Mouse (Mus musculus) stomach, postnatal 0 days (tissue): ENCODE data around the gene Ank3. TPM values are rescaled to one million over a fixed set of nuclear protein-coding genes. Genes with fewer than 3 reads are reported as not detected.

Experiments used
- ATAC-seq: fragments of 200-750 bp; cut with Nextera tagmentation; 2 replicates; pipeline ENCODE4 v1.8.0; 2017; ENCODE audit not compliant: low FRiP score, low TSS enrichment
- DNase-seq: peaks from one replicate; pipeline ENCODE4 v3.0.0-alpha.2; 2016; ENCODE audit warnings: low spot score
- H3K27ac ChIP-seq: fragments of 300-500 bp; sonication (generic); replicated peaks from 2 replicates; pipeline ENCODE4 v1.5.1; 2014; ENCODE audit warnings: mild to moderate bottlenecking, control low read depth
- H3K27me3 ChIP-seq: fragments of 300-500 bp; sonication (generic); 2 replicates; pipeline ENCODE4 v1.6.1; 2014; ENCODE audit warnings: low read length; ENCODE audit not compliant: control insufficient read depth, insufficient read depth
- H3K36me3 ChIP-seq: fragments of 300-500 bp; sonication (generic); 2 replicates; pipeline ENCODE4 v1.6.1; 2014; ENCODE audit warnings: low read length, mixed read lengths; ENCODE audit not compliant: control insufficient read depth, insufficient read depth
- H3K4me1 ChIP-seq: fragments of 300-500 bp; sonication (generic); replicated peaks from 2 replicates; pipeline ENCODE4 v1.6.1; 2014; ENCODE audit warnings: antibody characterized with exemption; ENCODE audit not compliant: control insufficient read depth, insufficient read depth
- H3K4me2 ChIP-seq: fragments of 300-500 bp; sonication (generic); replicated peaks from 2 replicates; pipeline ENCODE4 v1.6.1; 2014; ENCODE audit warnings: low read depth, mild to moderate bottlenecking, control low read depth, moderate library complexity
- H3K4me3 ChIP-seq: fragments of 300-500 bp; sonication (generic); 2 replicates; pipeline ENCODE4 v1.5.1; 2014; ENCODE audit warnings: low read depth, low read length, control low read depth
- H3K9ac ChIP-seq: fragments of 300-500 bp; sonication (generic); 2 replicates; pipeline ENCODE4 v1.6.1; 2014; ENCODE audit warnings: mild to moderate bottlenecking, low read length, control low read depth, mixed read lengths
- H3K9me3 ChIP-seq: fragments of 300-500 bp; sonication (generic); 2 replicates; pipeline ENCODE4 v1.6.1; 2016; ENCODE audit warnings: low read length; ENCODE audit not compliant: control insufficient read depth
- CTCF ChIP-seq: IDR thresholded peaks from 2 replicates; pipeline ENCODE4 v1.5.1; 2016; ENCODE audit warnings: antibody characterized with exemption, low read depth, mild to moderate bottlenecking, moderate library complexity
- EP300 ChIP-seq: optimal IDR thresholded peaks from 2 replicates; pipeline ENCODE3; 2016; ENCODE audit warnings: antibody characterized with exemption
- WGBS: fragments of 180-500 bp; shearing (Covaris S2); extraction: QIAGEN DNeasy Blood & Tissue Kit; methylation state at CpG from one replicate; pipeline ENCODE4 v1.1.7; 2014; 5-methylcytosine and 5-hydroxymethylcytosine counted together
- polyA plus RNA-seq: library from polyadenylated mRNA; unstranded; fragments of >200 nt; fragmentation: Nextera tagmentation; extraction: Ambion mirVana; gene quantifications from 2 replicates; pipeline ENCODE4 v1.2.1, GENCODE M21; 2015

Gene Ank3
- polyA plus RNA-seq, 1 experiment from 2014 or later = 16.0 TPM

- no peaks in the 10 kb centered on the region for H3K36me3 ChIP-seq
- 84% methylated on average over 9 of the region's 9 CpGs for WGBS
- no peak for DNase-seq
Measured at GRCm38 (mm10) chr10:69645929-69646328, 247.4 kb downstream of the Ank3 start.

DNA sequence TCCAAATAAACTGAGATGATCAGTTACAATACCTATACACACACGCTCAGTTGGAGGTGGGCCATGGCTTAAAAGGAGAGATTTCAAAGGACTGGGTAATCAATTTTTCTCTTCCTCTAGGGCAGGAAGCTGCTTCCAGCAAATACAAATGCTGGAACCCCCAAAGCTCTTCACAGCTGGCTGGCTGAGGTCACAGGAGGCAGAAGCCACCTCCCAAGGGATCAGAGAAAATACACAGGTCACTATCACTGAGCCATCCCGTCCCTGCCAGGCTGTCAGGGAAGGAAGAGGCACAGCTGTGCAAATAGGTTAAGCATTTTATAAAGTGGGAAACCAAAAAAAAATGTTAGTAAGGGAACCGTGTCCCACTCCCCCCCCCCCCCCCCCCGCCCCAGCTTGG, 251.5 kb downstream of the Ank3 start:
- WGBS = 45% methylated on average over 4 of the region's 4 CpGs

More at GRCm38 (mm10) chr10:69645929-69646328, 247.4 kb downstream of the Ank3 start:
- H3K9me3 ChIP-seq = no peaks in the 10 kb centered on the region
- no peak overlapping the region for H3K4me2 ChIP-seq
- TF ChIP-seq EP300 = no peak
- TF ChIP-seq CTCF = no peak
- no peak overlapping the region for H3K4me3 ChIP-seq
- H3K4me1 ChIP-seq = no peaks in the 10 kb centered on the region
- H3K27me3 ChIP-seq = no peaks in the 10 kb centered on the region
- ATAC-seq = no peak
- no peak overlapping the region for H3K27ac ChIP-seq
- H3K9ac ChIP-seq = no peak overlapping the region

DNA sequence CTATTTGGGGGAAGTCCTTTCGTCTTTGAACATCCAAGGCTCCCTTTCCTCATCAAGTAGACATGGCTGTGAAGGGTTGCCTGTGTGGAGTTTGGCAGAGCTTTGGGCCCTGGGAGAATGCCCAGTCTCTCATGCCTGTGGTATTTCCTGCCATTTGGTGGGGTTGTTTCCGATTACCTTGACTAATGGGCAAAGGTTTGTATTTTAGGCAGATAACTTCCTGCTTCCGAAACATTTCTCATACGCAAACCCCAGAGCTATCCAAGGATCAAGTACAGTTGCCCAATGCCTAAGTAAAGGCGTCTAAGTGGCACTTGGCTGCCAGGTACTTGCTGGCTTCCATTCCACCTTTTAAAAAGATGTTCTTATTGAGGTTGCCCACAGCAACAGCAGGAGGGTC, 254.1 kb downstream of the Ank3 start:
- Histone ChIP-seq H3K27ac (no peak overlapping the region), H3K9ac (no peak overlapping the region), H3K4me2 (no peak overlapping the region), H3K36me3 (no peaks in the 10 kb centered on the region), H3K9me3 (no peaks in the 10 kb centered on the region), H3K4me1 (no peaks in the 10 kb centered on the region), H3K4me3 (no peak overlapping the region), H3K27me3 (no peaks in the 10 kb centered on the region)
- ATAC-seq (no peak), DNase-seq (no peak)
- TF ChIP-seq EP300 = no peak
- TF ChIP-seq CTCF = no peak
- whole genome bisulfite sequencing = 25% methylated on average over 5 of the region's 5 CpGs

More for the DNA sequence above, 251.5 kb downstream of the Ank3 start:
- Histone ChIP-seq H3K27ac (no peak overlapping the region), H3K4me2 (no peak overlapping the region), H3K9ac (no peak overlapping the region), H3K36me3 (no peaks in the 10 kb centered on the region), H3K27me3 (no peaks in the 10 kb centered on the region), H3K4me3 (no peak overlapping the region), H3K9me3 (no peaks in the 10 kb centered on the region), H3K4me1 (no peaks in the 10 kb centered on the region)
- no peak for TF ChIP-seq EP300
- no peak for TF ChIP-seq CTCF
- DNase-seq (no peak), ATAC-seq (no peak)

GRCm38 (mm10) chr10:69653121-69653677, 254.6 kb downstream of the Ank3 start:
- Histone ChIP-seq H3K27me3 (no peaks in the 10 kb centered on the region), H3K36me3 (no peaks in the 10 kb centered on the region), H3K4me3 (no peak overlapping the region), H3K9ac (no peak overlapping the region), H3K4me1 (no peaks in the 10 kb centered on the region), H3K9me3 (no peaks in the 10 kb centered on the region), H3K27ac (no peak overlapping the region), H3K4me2 (no peak overlapping the region)
- ATAC-seq (no peak), DNase-seq (no peak)
- 14% methylated on average over 5 of the region's 5 CpGs for WGBS
- no peak for TF ChIP-seq EP300
- no peak for TF ChIP-seq CTCF

- no peak overlapping the region for H3K27ac ChIP-seq
- no peak overlapping the region for H3K4me2 ChIP-seq
- H3K4me3 ChIP-seq = no peak overlapping the region
- TF ChIP-seq EP300 = no peak
- TF ChIP-seq CTCF = peak; percentile 28; the same call in 1 of the 2 replicates
- H3K9ac ChIP-seq = no peak overlapping the region
- no peaks in the 10 kb centered on the region for H3K27me3 ChIP-seq
- DNase-seq (no peak), ATAC-seq (no peak)
- WGBS = 86% methylated on average over 2 of the region's 2 CpGs
- H3K9me3 ChIP-seq = no peaks in the 10 kb centered on the region
- no peaks in the 10 kb centered on the region for H3K4me1 ChIP-seq
- H3K36me3 ChIP-seq = no peaks in the 10 kb centered on the region
Measured at GRCm38 (mm10) chr10:69654176-69654575, 255.6 kb downstream of the Ank3 start.

- no peak overlapping the region for H3K4me2 ChIP-seq
- 18% methylated on average over 13 of the region's 13 CpGs for WGBS
- DNase-seq (peak; percentile 38), ATAC-seq (no peak)
- H3K9ac ChIP-seq = no peak overlapping the region
- TF ChIP-seq EP300 (no peak), CTCF (peak; percentile 93)
- no peaks in the 10 kb centered on the region for H3K27me3 ChIP-seq
- H3K4me3 ChIP-seq = no peak overlapping the region
- H3K4me1 ChIP-seq = no peaks in the 10 kb centered on the region
- no peak overlapping the region for H3K27ac ChIP-seq
- no peaks in the 10 kb centered on the region for H3K36me3 ChIP-seq
- H3K9me3 ChIP-seq = no peaks in the 10 kb centered on the region
Measured at GRCm38 (mm10) chr10:69654866-69655633, 256.5 kb downstream of the Ank3 start.
